Mouse (Mus musculus) intestine, embryonic 14.5 days (tissue): ENCODE measurements around the gene Inpp5a. TPM values are rescaled to one million over a fixed set of nuclear protein-coding genes. Genes with fewer than 3 reads are reported as not detected.
"Not testable (repeated sequence)": the region's sequence is repeated elsewhere in the genome, so short reads cannot be mapped to it uniquely, and the experiment has no call there.

Experiments used
- ATAC-seq: fragments of 200-750 bp; cut with Nextera tagmentation; replicated peaks from 2 replicates; pipeline ENCODE4 v1.8.0; 2017; ENCODE audit warnings: low read depth, moderate number of reproducible peaks, moderate TSS enrichment, moderate library complexity; ENCODE audit not compliant: low FRiP score, low TSS enrichment
- DNase-seq: peaks from one replicate; pipeline ENCODE4 v3.0.0-alpha.2; 2018; ENCODE audit warnings: low spot score
- H3K27ac ChIP-seq: fragments of 300-500 bp; sonication (generic); 2 replicates; pipeline ENCODE4 v1.5.1; 2014; ENCODE audit warnings: low read depth, mild to moderate bottlenecking, control low read depth
- H3K27me3 ChIP-seq: fragments of 300-500 bp; sonication (generic); replicated peaks from 2 replicates; pipeline ENCODE4 v1.6.1; 2014; ENCODE audit warnings: low read length, control low read depth; ENCODE audit not compliant: control insufficient read depth, insufficient read depth
- H3K36me3 ChIP-seq: fragments of 300-500 bp; sonication (generic); 2 replicates; pipeline ENCODE4 v1.6.1; 2014; ENCODE audit warnings: low read length, control low read depth; ENCODE audit not compliant: control insufficient read depth, insufficient read depth
- H3K4me1 ChIP-seq: fragments of 300-500 bp; sonication (generic); replicated peaks from 2 replicates; pipeline ENCODE4 v1.6.1; 2014; ENCODE audit warnings: low read length, control low read depth, mixed read lengths; ENCODE audit not compliant: control insufficient read depth, insufficient read depth
- H3K4me2 ChIP-seq: fragments of 300-500 bp; sonication (generic); 2 replicates; pipeline ENCODE4 v1.6.1; 2014; ENCODE audit warnings: low read length
- H3K4me3 ChIP-seq: fragments of 300-500 bp; sonication (generic); 2 replicates; pipeline ENCODE4 v1.5.1; 2014; ENCODE audit warnings: low read depth, low read length, control low read depth, mixed read lengths
- H3K9ac ChIP-seq: fragments of 300-500 bp; sonication (generic); 2 replicates; pipeline ENCODE4 v1.6.1; 2014; ENCODE audit warnings: mild to moderate bottlenecking, low read length
- H3K9me3 ChIP-seq: fragments of 300-500 bp; sonication (generic); 2 replicates; pipeline ENCODE4 v1.6.1; 2016; ENCODE audit warnings: low read length, control low read depth; ENCODE audit not compliant: control insufficient read depth
- WGBS: fragments of 180-500 bp; shearing (Covaris S2); extraction: QIAGEN DNeasy Blood & Tissue Kit; methylation state at CpG from one replicate; pipeline ENCODE4 v1.1.7; 2014; 5-methylcytosine and 5-hydroxymethylcytosine counted together
- polyA plus RNA-seq: library from polyadenylated mRNA; unstranded; fragments of >200 nt; fragmentation: Nextera tagmentation; extraction: Ambion mirVana; gene quantifications from 2 replicates; pipeline ENCODE4 v1.2.1, GENCODE M21; 2014

Gene Inpp5a
- polyA plus RNA-seq, 1 experiment from 2014 or later: 49.8 TPM

DNA sequence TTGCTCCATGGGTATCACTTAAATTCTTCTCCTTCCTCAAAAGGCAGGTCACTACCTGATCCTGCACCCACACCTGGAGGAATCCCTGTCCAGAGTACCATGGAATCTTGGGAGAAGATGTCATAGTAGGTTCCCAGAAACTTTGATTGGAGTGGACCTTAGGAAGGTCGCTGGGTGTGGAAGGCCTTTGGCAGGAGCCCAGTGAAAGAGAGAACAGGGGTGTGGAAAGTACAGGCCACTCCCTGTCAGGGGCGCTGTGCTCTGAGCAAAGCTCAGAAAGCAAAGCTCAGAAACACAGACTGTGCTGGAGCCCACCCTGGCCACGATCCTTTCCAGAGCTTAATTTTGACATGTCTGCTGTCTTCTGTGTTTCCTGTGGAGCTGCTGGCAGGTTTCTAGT lies 24.5 kb downstream of the Inpp5a start:
- Histone ChIP-seq H3K4me2 (no peak overlapping the region), H3K36me3 (no peaks in the 10 kb centered on the region), H3K9me3 (no peaks in the 10 kb centered on the region), H3K27me3 (no peaks in the 10 kb centered on the region), H3K27ac (peak overlapping the region; percentile 70; the same call in 1 of the 2 replicates), H3K9ac (no peak overlapping the region), H3K4me1 (peaks cover 48% of the 10 kb centered on the region), H3K4me3 (no peak overlapping the region)
- no peak for DNase-seq
- ATAC-seq: no peak
- WGBS: 47% methylated on average over 3 of the region's 3 CpGs

DNA sequence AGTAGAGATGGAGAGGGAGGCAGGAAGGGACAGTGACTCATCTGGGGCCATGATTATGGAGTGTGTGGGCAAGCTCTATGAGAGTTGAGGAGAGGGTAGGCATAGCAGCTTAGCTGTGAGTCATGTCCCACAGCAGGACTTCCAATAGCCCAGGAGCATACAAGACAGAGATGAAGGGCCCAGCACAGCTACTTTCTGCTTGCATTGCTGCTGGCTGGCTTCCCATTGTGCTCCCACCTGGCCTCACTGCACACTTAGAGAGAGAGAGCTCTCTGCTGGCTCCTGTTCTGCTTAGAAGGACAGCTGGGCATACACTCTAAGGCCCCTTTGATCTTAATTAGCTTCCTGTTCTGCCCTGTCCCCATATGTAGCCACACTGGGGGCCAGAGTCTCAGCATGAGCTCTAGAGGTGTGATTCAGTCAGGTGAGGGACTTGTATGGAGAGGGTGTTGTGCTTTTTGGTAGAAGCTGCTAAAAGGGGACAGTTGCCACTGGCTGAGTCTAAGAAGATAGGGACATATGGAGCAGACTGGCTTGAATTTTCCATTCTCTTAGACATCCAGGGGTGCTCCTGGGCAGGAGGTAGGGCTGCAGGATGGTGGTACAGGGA lies 26.8 kb downstream of the Inpp5a start:
- no peaks in the 10 kb centered on the region for H3K27me3 ChIP-seq
- H3K4me3 ChIP-seq: no peak overlapping the region
- H3K27ac ChIP-seq: no peak overlapping the region
- no peak overlapping the region for H3K9ac ChIP-seq
- ATAC-seq (no peak), DNase-seq (no peak)
- H3K4me1 ChIP-seq: peaks cover 42% of the 10 kb centered on the region
- H3K4me2 ChIP-seq: no peak overlapping the region
- H3K36me3 ChIP-seq: no peaks in the 10 kb centered on the region
- H3K9me3 ChIP-seq: no peaks in the 10 kb centered on the region

DNA sequence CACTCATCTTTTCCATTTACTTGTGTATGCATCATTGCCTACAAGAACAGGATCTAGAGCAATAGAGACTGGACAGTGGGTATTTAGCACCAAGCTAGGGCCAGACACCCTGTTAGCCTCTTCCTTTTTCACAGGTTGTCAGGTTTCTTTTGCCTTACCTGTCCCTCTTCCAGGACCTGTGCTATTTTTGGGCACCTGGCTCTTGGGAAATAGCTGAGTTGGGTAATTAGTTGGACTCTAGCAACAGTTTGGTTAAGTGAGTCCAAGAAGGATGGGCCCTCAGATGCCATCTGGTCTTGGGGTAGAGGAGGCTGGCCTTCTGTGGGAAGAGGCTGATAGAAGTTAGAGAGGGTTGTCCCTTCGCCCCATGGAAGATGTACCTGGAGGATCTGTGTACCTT lies 29.5 kb downstream of the Inpp5a start:
- Histone ChIP-seq H3K9ac (no peak overlapping the region), H3K27ac (no peak overlapping the region), H3K9me3 (no peaks in the 10 kb centered on the region), H3K4me1 (peaks cover 20% of the 10 kb centered on the region), H3K27me3 (no peaks in the 10 kb centered on the region), H3K36me3 (no peaks in the 10 kb centered on the region), H3K4me3 (no peak overlapping the region), H3K4me2 (no peak overlapping the region)
- 91% methylated on average over 1 of the region's 1 CpGs for WGBS
- no peak for ATAC-seq
- DNase-seq: no peak

DNA sequence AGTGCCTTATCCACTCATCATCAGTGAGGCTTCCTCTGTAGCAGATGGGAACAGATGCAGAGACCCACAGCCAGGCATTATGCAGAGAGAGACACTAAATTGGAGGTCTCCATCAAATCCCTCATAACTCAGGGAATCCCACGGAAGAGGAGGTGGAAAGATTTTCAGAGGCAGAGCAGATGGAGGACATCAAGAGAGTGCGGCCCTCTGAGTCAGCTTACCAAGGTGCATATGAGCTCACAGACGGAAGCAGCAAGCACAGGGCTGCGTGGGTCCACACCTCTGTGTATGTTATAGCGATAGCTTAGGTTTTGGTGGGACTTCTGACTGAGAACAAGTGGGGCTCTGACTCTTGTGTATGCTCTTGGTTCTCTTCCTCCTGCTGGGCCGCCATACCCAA lies 33.9 kb downstream of the Inpp5a start:
- ATAC-seq: no peak

DNA sequence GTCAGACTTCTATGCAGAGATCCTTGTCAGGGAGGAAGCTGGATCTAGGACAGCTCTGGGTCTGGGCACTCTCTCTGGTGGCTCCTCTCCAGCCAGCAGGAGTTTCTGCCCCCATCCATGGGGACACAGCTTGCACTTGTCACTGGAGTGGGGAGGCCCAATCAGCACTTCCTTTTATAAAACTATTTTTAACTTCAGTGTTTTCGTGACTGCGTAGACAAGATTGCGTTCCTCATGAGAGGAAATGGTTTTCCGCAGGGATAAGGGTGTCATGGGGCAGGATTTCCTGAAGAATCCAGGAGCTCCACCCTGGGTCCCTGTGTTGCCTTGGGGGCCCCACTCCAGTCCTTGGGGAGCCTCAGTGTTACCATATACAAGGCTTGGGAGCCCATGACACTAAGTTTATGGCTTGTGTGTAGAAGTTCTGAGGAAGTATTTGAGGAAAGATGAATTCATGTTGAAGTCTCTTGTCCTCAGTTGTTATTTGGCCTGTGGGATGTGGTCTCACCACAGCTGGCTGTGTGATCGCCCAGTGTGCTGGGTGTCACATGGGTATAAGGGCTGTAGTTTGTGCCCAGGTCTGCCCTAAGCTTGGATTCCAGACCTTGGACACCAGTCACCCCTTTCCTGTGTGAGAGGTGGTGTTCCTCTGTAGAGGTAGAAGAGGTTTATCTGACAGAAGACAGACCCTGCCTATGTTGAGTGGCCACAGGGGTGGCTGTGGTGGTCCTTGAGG lies 45.4 kb downstream of the Inpp5a start:
- H3K9me3 ChIP-seq: no peaks in the 10 kb centered on the region
- H3K4me1 ChIP-seq: peaks cover 24% of the 10 kb centered on the region
- H3K4me2 ChIP-seq: no peak overlapping the region
- H3K36me3 ChIP-seq: no peaks in the 10 kb centered on the region
- no peak overlapping the region for H3K27ac ChIP-seq
- ATAC-seq (no peak), DNase-seq (no peak)
- H3K4me3 ChIP-seq: no peak overlapping the region
- WGBS: 70% methylated on average over 5 of the region's 5 CpGs
- H3K9ac ChIP-seq: no peak overlapping the region
- H3K27me3 ChIP-seq: no peaks in the 10 kb centered on the region

More for the DNA sequence above, 33.9 kb downstream of the Inpp5a start:
- 81% methylated on average over 6 of the region's 6 CpGs for WGBS
- Histone ChIP-seq H3K27ac (no peak overlapping the region), H3K27me3 (no peaks in the 10 kb centered on the region), H3K9me3 (no peaks in the 10 kb centered on the region), H3K36me3 (0 out of 2 replicates have a peak, but pooled peaks cover 3% of the 10 kb centered on the region), H3K4me1 (no peaks in the 10 kb centered on the region), H3K4me3 (no peak overlapping the region), H3K9ac (no peak overlapping the region), H3K4me2 (no peak overlapping the region)
- DNase-seq: no peak

DNA sequence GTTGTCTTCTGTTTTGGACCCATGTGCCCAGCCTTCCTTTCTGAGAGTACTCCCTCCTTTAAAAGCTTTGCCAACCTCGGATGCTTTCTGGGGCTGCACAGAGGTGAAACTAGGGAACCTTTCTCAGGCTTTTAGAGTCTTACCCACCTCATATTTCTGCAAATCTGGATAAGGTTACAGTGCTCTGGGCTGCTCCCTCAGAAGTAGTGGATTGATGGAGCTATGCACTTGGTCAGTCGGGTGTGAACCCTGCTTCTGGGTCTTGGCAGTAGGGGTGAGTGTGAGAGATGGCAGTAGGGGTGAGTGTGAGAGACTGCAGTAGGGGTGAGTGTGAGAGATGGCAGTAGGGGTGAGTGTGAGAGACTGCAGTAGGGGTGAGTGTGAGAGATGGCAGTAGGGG lies 46.0 kb downstream of the Inpp5a start:
- DNase-seq, H3K9me3 ChIP-seq, H3K27ac ChIP-seq, H3K4me2 ChIP-seq, H3K4me3 ChIP-seq, H3K9ac ChIP-seq, ATAC-seq, H3K27me3 ChIP-seq, H3K36me3 ChIP-seq: not testable (repeated sequence)
- 84% methylated on average over 2 of the region's 2 CpGs for WGBS
- peaks cover 24% of the 10 kb centered on the region for H3K4me1 ChIP-seq

DNA sequence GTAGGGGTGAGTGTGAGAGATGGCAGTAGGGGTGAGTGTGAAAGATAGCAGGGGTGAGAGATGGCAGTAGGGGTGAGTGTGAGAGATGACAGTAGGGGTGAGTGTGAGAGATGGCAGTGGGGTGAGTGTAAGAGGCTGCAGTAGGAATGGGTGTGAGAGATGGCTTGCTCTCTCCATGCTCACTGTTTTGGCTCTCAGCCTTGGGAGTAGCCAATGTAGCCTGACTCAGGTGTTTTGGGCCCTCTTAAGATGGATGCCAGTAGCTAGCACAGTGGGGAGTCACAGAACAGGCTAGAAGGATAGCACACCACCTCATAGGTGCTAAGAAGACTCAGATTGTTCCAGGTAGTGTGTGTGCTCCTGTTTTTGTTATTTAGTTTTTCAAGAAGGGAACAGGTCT lies 46.8 kb downstream of the Inpp5a start:
- Histone ChIP-seq H3K36me3 (no peaks in the 10 kb centered on the region), H3K4me2 (no peak overlapping the region), H3K27ac (no peak overlapping the region), H3K4me1 (peaks cover 28% of the 10 kb centered on the region), H3K4me3 (no peak overlapping the region), H3K27me3 (no peaks in the 10 kb centered on the region), H3K9me3 (no peaks in the 10 kb centered on the region), H3K9ac (no peak overlapping the region)
- DNase-seq (no peak), ATAC-seq (no peak)

DNA sequence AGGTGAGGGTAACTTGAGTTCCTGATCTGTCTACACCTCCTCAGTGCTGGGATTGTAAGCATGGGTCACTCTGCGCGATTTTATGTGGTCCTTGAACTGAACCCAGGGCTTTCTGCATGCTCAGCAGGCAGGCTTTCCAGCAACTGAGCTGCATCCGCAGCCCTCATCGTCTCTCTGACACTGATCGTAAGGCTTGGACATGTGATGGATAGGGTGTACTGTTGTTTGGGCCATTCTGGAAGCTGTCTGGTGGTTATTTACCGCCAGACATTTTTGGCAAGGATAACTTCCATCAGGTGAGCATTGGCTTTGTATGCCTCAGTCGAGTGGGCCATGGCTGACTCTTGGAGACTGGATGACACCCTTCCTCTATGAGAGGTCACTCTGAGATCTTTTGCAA lies 48.0 kb downstream of the Inpp5a start:
- H3K9ac ChIP-seq: no peak overlapping the region
- no peak for DNase-seq
- no peak overlapping the region for H3K27ac ChIP-seq
- H3K4me3 ChIP-seq: no peak overlapping the region
- no peak overlapping the region for H3K4me2 ChIP-seq
- 71% methylated on average over 7 of the region's 7 CpGs for WGBS
- no peaks in the 10 kb centered on the region for H3K9me3 ChIP-seq
- ATAC-seq: no peak
- H3K4me1 ChIP-seq: peaks cover 39% of the 10 kb centered on the region
- H3K36me3 ChIP-seq: no peaks in the 10 kb centered on the region
- no peaks in the 10 kb centered on the region for H3K27me3 ChIP-seq

DNA sequence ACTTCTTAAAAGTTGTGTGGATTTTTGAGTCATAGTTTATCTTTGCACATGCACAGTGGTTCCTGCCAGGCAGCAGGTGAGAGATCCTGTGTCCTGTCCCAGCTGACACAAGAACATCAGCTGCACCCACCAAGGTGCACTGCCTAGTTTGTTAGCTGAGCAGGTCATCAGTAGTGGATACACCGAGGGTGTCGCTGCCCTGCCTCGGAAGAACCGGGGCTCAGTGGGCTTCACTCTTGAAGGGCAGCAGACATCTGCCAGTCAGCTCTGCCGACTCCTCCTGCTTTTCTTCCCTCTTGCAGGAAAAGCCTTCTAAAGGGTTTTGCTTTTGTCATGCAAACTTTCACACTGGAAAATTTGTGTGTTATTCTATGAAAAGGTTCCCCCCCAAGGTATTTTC lies 48.6 kb downstream of the Inpp5a start:
- Histone ChIP-seq H3K4me2 (no peak overlapping the region), H3K27ac (no peak overlapping the region), H3K36me3 (no peaks in the 10 kb centered on the region), H3K27me3 (no peaks in the 10 kb centered on the region), H3K9me3 (no peaks in the 10 kb centered on the region), H3K4me1 (peaks cover 39% of the 10 kb centered on the region), H3K4me3 (no peak overlapping the region), H3K9ac (no peak overlapping the region)
- 71% methylated on average over 5 of the region's 5 CpGs for WGBS
- DNase-seq (no peak), ATAC-seq (no peak)
